Mouse (Mus musculus) MEL (cell line): Measurements from ENCODE around the gene Msl2. TPM values are rescaled to one million over a fixed set of nuclear protein-coding genes. Genes with fewer than 3 reads are reported as not detected.
A peak's percentile ranks its signal among the peaks of the same experiment; 100 is the strongest.

Experiments used
- DNase-seq: peaks from one replicate; pipeline ENCODE4 v3.0.0; 2011; ENCODE audit warnings: low read depth, low spot score
- H3K27ac ChIP-seq: 2 replicates; pipeline ENCODE4 v1.5.1; 2012; ENCODE audit warnings: low read depth, mild to moderate bottlenecking, control low read depth, low read length, moderate library complexity; ENCODE audit not compliant: control insufficient read depth
- H3K27me3 ChIP-seq, 2 experiments: fragments of 150-350 bp in 1 of 2; sonication (generic) in 1 of 2; 2 replicates each; pipeline ENCODE4 v1.6.1; 2012; ENCODE audit warnings: low read length in 2 of 2, mild to moderate bottlenecking in 2 of 2, improper control_type of control experiment in 1 of 2, moderate library complexity in 1 of 2; ENCODE audit not compliant: insufficient read depth in 2 of 2, control insufficient read depth in 1 of 2
- H3K36me3 ChIP-seq, 2 experiments: 2 replicates each; pipeline ENCODE4 v1.6.1; 2012 to 2014; ENCODE audit warnings: low read length in 2 of 2, improper control_type of control experiment in 1 of 2, inconsistent platforms in 1 of 2, mild to moderate bottlenecking in 1 of 2; ENCODE audit not compliant: insufficient read depth in 2 of 2, control insufficient read depth in 1 of 2
- H3K4me1 ChIP-seq, 2 experiments: fragments of 150-350 bp in 1 of 2; sonication (generic) in 1 of 2; 2 replicates each; pipeline ENCODE4 v1.6.1; 2012; ENCODE audit warnings: low read length in 2 of 2, improper control_type of control experiment in 1 of 2, mild to moderate bottlenecking in 1 of 2; ENCODE audit not compliant: insufficient read depth in 2 of 2, control insufficient read depth in 1 of 2
- H3K4me3 ChIP-seq, 2 experiments: fragments of 150-350 bp in 1 of 2; sonication (generic) in 1 of 2; 2 replicates each; pipeline ENCODE4 v1.5.1; 2012; ENCODE audit warnings: low read depth in 2 of 2, low read length in 2 of 2, mild to moderate bottlenecking in 2 of 2, moderate library complexity in 2 of 2, control low read depth in 1 of 2, improper control_type of control experiment in 1 of 2; ENCODE audit not compliant: control insufficient read depth in 1 of 2, insufficient read depth in 1 of 2
- H3K79me2 ChIP-seq: 2 replicates; pipeline ENCODE4 v1.6.1; 2012; ENCODE audit warnings: mild to moderate bottlenecking, low read length, moderate library complexity; ENCODE audit not compliant: control insufficient read depth, poor library complexity, insufficient read depth
- H3K9ac ChIP-seq: 2 replicates; pipeline ENCODE4 v1.6.1; 2012; ENCODE audit warnings: low read depth, mild to moderate bottlenecking, control low read depth, low read length, moderate library complexity; ENCODE audit not compliant: control insufficient read depth, poor library complexity, severe bottlenecking
- H3K9me3 ChIP-seq: fragments of 150-350 bp; sonication (generic); replicated peaks from 2 replicates; pipeline ENCODE4 v1.6.1; 2012; ENCODE audit warnings: mild to moderate bottlenecking, low read length, improper control_type of control experiment, moderate library complexity; ENCODE audit not compliant: insufficient read depth
- BHLHE40 ChIP-seq: IDR thresholded peaks from 2 replicates; pipeline ENCODE4 v1.6.1; 2012; ENCODE audit warnings: low read depth, mild to moderate bottlenecking, inconsistent platforms, low read length, improper control_type of control experiment, borderline replicate concordance
- CHD2 ChIP-seq: IDR thresholded peaks from 2 replicates; pipeline ENCODE4 v1.6.1; 2011; ENCODE audit warnings: low read length, improper control_type of control experiment
- CTCF ChIP-seq, 3 experiments: IDR thresholded peaks in 2 of 3; conservative IDR thresholded peaks in 1 of 3; 2 replicates each; pipeline ENCODE4 v1.5.1; 2011 to 2012; ENCODE audit warnings: low read length in 3 of 3, low read depth in 2 of 3, mild to moderate bottlenecking in 2 of 3, improper control_type of control experiment in 1 of 3, inconsistent platforms in 1 of 3, mixed read lengths in 1 of 3, moderate library complexity in 1 of 3; ENCODE audit not compliant: control insufficient read depth in 1 of 3, insufficient read depth in 1 of 3, poor library complexity in 1 of 3, severe bottlenecking in 1 of 3
- E2F4 ChIP-seq: IDR thresholded peaks from 2 replicates; pipeline ENCODE4 v1.6.1; 2011; ENCODE audit warnings: low read depth, low read length, improper control_type of control experiment, borderline replicate concordance
- ELF1 ChIP-seq: IDR thresholded peaks from 2 replicates; pipeline ENCODE4 v1.6.1; 2014; ENCODE audit warnings: low read depth, mild to moderate bottlenecking, inconsistent platforms, low read length, improper control_type of control experiment, moderate library complexity
- EP300 ChIP-seq, 2 experiments: IDR thresholded peaks; 2 replicates each; pipeline ENCODE4 v1.6.1; 2011; ENCODE audit warnings: improper control_type of control experiment in 2 of 2, low read length in 2 of 2, low read depth in 1 of 2, mild to moderate bottlenecking in 1 of 2
- ETS1 ChIP-seq: IDR thresholded peaks from 2 replicates; pipeline ENCODE4 v1.6.1; 2012; ENCODE audit warnings: low read depth, mild to moderate bottlenecking, inconsistent platforms, low read length, improper control_type of control experiment, moderate library complexity
- GABPA ChIP-seq: IDR thresholded peaks from 2 replicates; pipeline ENCODE4 v1.6.1; 2012; ENCODE audit warnings: low read depth, mild to moderate bottlenecking, inconsistent platforms, low read length, improper control_type of control experiment, moderate library complexity
- GATA1 ChIP-seq: IDR thresholded peaks from 2 replicates; pipeline ENCODE4 v1.6.1; 2011; ENCODE audit warnings: low read depth, low read length, improper control_type of control experiment
- HCFC1 ChIP-seq: IDR thresholded peaks from 2 replicates; pipeline ENCODE4 v1.6.1; 2012; ENCODE audit warnings: low read depth, mild to moderate bottlenecking, inconsistent platforms, low read length, improper control_type of control experiment, moderate library complexity
- JUND ChIP-seq: IDR thresholded peaks from 2 replicates; pipeline ENCODE4 v1.6.1; 2011; ENCODE audit warnings: low read depth, mild to moderate bottlenecking, improper control_type of control experiment, low read length
- KAT2A ChIP-seq: conservative IDR thresholded peaks from 2 replicates; pipeline ENCODE4 v1.6.1; 2012; ENCODE audit warnings: low read depth, low read length, improper control_type of control experiment, inconsistent platforms
- MAFK ChIP-seq: IDR thresholded peaks from 2 replicates; pipeline ENCODE4 v1.6.1; 2011; ENCODE audit warnings: low read depth, mild to moderate bottlenecking, low read length, improper control_type of control experiment, borderline replicate concordance
- MAZ ChIP-seq: IDR thresholded peaks from 2 replicates; pipeline ENCODE4 v1.6.1; 2012; ENCODE audit warnings: low read depth, mild to moderate bottlenecking, inconsistent platforms, low read length, improper control_type of control experiment
- NRF1 ChIP-seq: IDR thresholded peaks from 2 replicates; pipeline ENCODE4 v1.6.1; 2014; ENCODE audit warnings: low read depth, mild to moderate bottlenecking, inconsistent platforms, low read length, improper control_type of control experiment, moderate library complexity; ENCODE audit not compliant: poor library complexity, insufficient read depth, severe bottlenecking
- POLR2A ChIP-seq, 2 experiments: IDR thresholded peaks; 2 replicates each; pipeline ENCODE4 v1.6.1; 2011 to 2012; ENCODE audit warnings: low read length in 2 of 2, mild to moderate bottlenecking in 2 of 2, control low read depth in 1 of 2, improper control_type of control experiment in 1 of 2, low read depth in 1 of 2, moderate library complexity in 1 of 2; ENCODE audit not compliant: control insufficient read depth in 1 of 2, insufficient read depth in 1 of 2, poor library complexity in 1 of 2
- POLR2AphosphoS2 ChIP-seq: IDR thresholded peaks from 2 replicates; pipeline ENCODE4 v1.6.1; 2011; ENCODE audit warnings: low read length, improper control_type of control experiment
- POLR2AphosphoS5 ChIP-seq: IDR thresholded peaks from 2 replicates; pipeline ENCODE4 v1.6.1; 2012; ENCODE audit warnings: low read depth, borderline replicate concordance, mild to moderate bottlenecking, inconsistent platforms, low read length, moderate library complexity, mixed read lengths
- RCOR1 ChIP-seq: IDR thresholded peaks from 2 replicates; pipeline ENCODE4 v1.6.1; 2012; ENCODE audit warnings: low read depth, mild to moderate bottlenecking, inconsistent platforms, low read length, improper control_type of control experiment
- SIN3A ChIP-seq: IDR thresholded peaks from 2 replicates; pipeline ENCODE4 v1.6.1; 2012; ENCODE audit warnings: low read length, improper control_type of control experiment, inconsistent platforms
- TAL1 ChIP-seq: IDR thresholded peaks from 2 replicates; pipeline ENCODE4 v1.6.1; 2012; ENCODE audit warnings: mild to moderate bottlenecking, inconsistent platforms, low read length, moderate library complexity, mixed read lengths
- TBP ChIP-seq: IDR thresholded peaks from 2 replicates; pipeline ENCODE4 v1.8.0; 2011; ENCODE audit warnings: low read depth, low read length, improper control_type of control experiment
- TCF12 ChIP-seq: IDR thresholded peaks from 2 replicates; pipeline ENCODE4 v1.6.1; 2014; ENCODE audit warnings: low read depth, mild to moderate bottlenecking, inconsistent platforms, low read length, improper control_type of control experiment, moderate library complexity
- UBTF ChIP-seq: IDR thresholded peaks from 2 replicates; pipeline ENCODE4 v1.6.1; 2012; ENCODE audit warnings: low read depth, mild to moderate bottlenecking, inconsistent platforms, low read length, improper control_type of control experiment, moderate library complexity, borderline replicate concordance; ENCODE audit not compliant: insufficient read depth
- USF2 ChIP-seq, 2 experiments: IDR thresholded peaks; 2 replicates each; pipeline ENCODE4 v1.6.1; 2011 to 2012; ENCODE audit warnings: improper control_type of control experiment in 2 of 2, low read length in 2 of 2, borderline replicate concordance in 1 of 2, inconsistent platforms in 1 of 2, low read depth in 1 of 2, mild to moderate bottlenecking in 1 of 2; ENCODE audit not compliant: insufficient read depth in 1 of 2
- ZC3H11A ChIP-seq: IDR thresholded peaks from 2 replicates; pipeline ENCODE4 v1.6.1; 2012; ENCODE audit warnings: low read depth, mild to moderate bottlenecking, inconsistent platforms, low read length, improper control_type of control experiment
- ZKSCAN1 ChIP-seq: IDR thresholded peaks from 2 replicates; pipeline ENCODE4 v1.6.1; 2012; ENCODE audit warnings: low read depth, mild to moderate bottlenecking, inconsistent platforms, low read length, improper control_type of control experiment, moderate library complexity
- ZMIZ1 ChIP-seq: IDR thresholded peaks from 2 replicates; pipeline ENCODE4 v1.6.1; 2012; ENCODE audit warnings: low read depth, mild to moderate bottlenecking, inconsistent platforms, low read length, improper control_type of control experiment, moderate library complexity
- polyA plus RNA-seq, 2 experiments: library from polyadenylated mRNA; stranded (reverse) in 1 of 2; unstranded in 1 of 2; fragments of >175 nt in 1 of 2; fragments of >200 nt in 1 of 2; gene quantifications; 2 replicates each; pipeline versions ENCODE4 v1.2.1 to v1.2.4; 2012; ENCODE audit warnings: low replicate concordance in 2 of 2, low read depth in 1 of 2; ENCODE audit not compliant: insufficient read length in 2 of 2, insufficient read depth in 1 of 2, missing spikeins in 1 of 2
- total RNA-seq: library from RNA; depleted of rRNA; stranded (reverse); fragments of 300-350 nt; gene quantifications from 2 replicates; pipeline ENCODE4 v1.2.3, GENCODE M21; 2012

Msl2 gene
- total and polyA plus RNA-seq, 3 experiments: 19.7 to 39.6 (median 29.6) TPM

DNA sequence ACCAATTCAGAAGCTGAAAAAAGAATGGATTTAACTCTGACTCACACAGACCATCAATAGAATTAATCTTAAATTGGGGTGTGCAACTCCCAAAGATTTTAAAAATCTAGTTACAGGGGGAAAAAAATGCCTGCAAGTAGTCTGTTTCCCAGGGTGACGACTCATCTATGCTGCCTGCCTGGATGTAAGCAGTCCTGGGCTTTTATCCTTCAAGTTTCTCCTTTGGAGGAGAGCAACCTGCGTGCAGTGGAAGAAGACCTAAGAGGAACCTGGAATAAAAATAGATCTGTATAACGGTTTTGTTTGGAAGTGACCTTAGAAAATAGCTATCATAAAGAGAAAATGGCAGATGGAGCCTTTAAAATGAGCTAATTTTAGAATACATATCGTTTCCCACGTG, 1.4 kb upstream of the Msl2 start:
- Histone ChIP-seq H3K4me1 (no peaks in the 10 kb centered on the region), H3K9me3 (no peaks in the 10 kb centered on the region), H3K4me3 (peak overlapping the region; percentile 49 to 64), H3K27me3 (no peaks in the 10 kb centered on the region), H3K27ac (peak overlapping the region; percentile 58), H3K79me2 (peaks cover 42% of the 10 kb centered on the region), H3K9ac (peak overlapping the region; percentile 98), H3K36me3 (peaks cover 0 to 4% of the 10 kb centered on the region in 2 experiments; a peak in 2 of 4 replicates)
- TF ChIP-seq JUND (no peak), E2F4 (no peak), CHD2 (no peak), GATA1 (no peak), MAFK (no peak), EP300 (IDR thresholded peaks at IDR 0.05; ENCODE audit: low read depth in 1 of 2, low read length in 2 of 2) (no peak), NRF1 (no peak), SIN3A (no peak), ZMIZ1 (no peak)
- DNase-seq: no peak

DNA sequence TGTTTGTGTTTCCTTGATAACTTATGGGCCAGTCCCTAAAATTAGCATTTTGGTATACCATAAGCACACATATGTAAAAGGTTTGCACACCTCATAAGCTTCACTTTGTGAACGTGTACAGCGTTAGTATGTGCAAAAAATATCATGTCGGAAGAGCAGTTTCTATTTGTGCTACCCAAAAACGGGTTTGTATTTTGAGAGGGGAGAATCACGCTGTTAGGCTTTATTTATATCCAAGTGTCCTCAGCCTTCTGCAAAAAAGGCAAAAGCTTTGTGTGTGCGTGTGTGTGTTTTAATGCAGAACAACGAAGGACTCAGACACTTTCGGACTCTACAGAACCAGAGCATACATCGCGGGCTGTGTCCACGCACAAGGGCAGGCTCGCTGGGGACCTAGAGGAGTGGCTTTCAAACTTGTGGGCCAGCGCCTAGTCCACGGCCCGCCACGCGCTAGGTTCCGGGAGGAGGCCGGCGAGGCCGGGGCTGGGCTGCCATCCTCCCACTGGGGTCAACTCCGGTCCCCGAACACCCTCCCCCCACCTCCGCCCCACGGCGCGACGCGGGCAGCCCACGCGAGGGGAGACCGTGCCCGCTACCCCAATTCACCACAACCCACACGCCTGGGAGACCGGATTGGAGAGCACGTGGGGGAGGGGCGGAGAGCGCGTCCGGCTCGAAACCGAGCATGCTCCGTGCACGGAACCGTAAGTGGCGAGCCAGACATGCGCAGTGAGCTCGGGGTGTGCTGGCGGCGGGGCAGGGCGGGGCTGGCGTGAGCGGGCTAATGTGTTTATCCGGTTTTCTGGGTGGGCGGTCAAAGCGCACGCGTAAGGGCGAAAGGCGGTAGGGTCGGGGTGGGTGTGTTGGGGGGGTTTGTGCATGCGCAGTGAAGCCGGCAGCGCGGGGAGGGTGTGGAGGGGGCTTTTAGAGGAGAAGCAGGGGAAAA, 587 bp upstream of the Msl2 start:
- DNase-seq: peak; percentile 99
- Histone ChIP-seq H3K79me2 (peaks cover 48% of the 10 kb centered on the region), H3K9ac (peak overlapping the region; percentile 98), H3K36me3 (peaks cover 0 to 4% of the 10 kb centered on the region in 2 experiments; a peak in 2 of 4 replicates), H3K27ac (peak overlapping the region; percentile 90), H3K4me1 (no peaks in the 10 kb centered on the region; a peak in 1 of 4 replicates), H3K27me3 (no peaks in the 10 kb centered on the region), H3K4me3 (peak overlapping the region; percentile 64 to 97), H3K9me3 (no peaks in the 10 kb centered on the region)
- TF ChIP-seq JUND (no peak), CTCF (IDR thresholded peaks at IDR 0.05 in 2 of 3, conservative IDR thresholded peaks at IDR 0.05 in 1 of 3; ENCODE audit: control insufficient read depth in 1 of 3, insufficient read depth in 1 of 3, low read depth in 2 of 3, low read length in 3 of 3, poor library complexity in 1 of 3, severe bottlenecking in 1 of 3) (no peak), ZMIZ1 (no peak; the same call in 1 of the 2 replicates), POLR2AphosphoS5 (no peak), ZKSCAN1 (no peak), POLR2A (IDR thresholded peaks at IDR 0.05; ENCODE audit: control insufficient read depth in 1 of 2, insufficient read depth in 1 of 2, low read depth in 1 of 2, low read length in 2 of 2, poor library complexity in 1 of 2) (peak; percentile 76 to 89), ELF1 (peak; percentile 78), BHLHE40 (peak; percentile 68), GABPA (0 out of 2 replicates have a peak, but pooled peaks have one; percentile 5), KAT2A (peak; percentile 55; the same call in 1 of the 2 replicates), HCFC1 (peak; percentile 77), E2F4 (no peak), TCF12 (peak; percentile 71), UBTF (no peak), NRF1 (peak; percentile 87), POLR2AphosphoS2 (peak; percentile 86), RCOR1 (0 out of 2 replicates have a peak, but pooled peaks have one; percentile 21), TAL1 (no peak), ZC3H11A (no peak), CHD2 (no peak), MAZ (peak; percentile 98), USF2 (IDR thresholded peaks at IDR 0.05; ENCODE audit: borderline replicate concordance in 1 of 2, insufficient read depth in 1 of 2, low read depth in 1 of 2, low read length in 2 of 2) (no peak), TBP (no peak; the same call in 1 of the 2 replicates), ETS1 (no peak)
